Mouse (Mus musculus): Measurements from ENCODE around the gene Palld. TPM values are rescaled to one million over a fixed set of nuclear protein-coding genes. Genes with fewer than 3 reads are reported as not detected.
A peak's percentile ranks its signal among the peaks of the same experiment; 100 is the strongest.

The Palld gene
- polyA plus RNA-seq (2015; fragmentation: Nextera tagmentation; extraction: Ambion mirVana) = 17.3 and 18.7 TPM in 2 replicates

GRCm38 (mm10) chr8:61902521-61902920 lies at the start of gene Palld:
Gene Palld (minus strand): TSS chr8:61902690.
- Histone ChIP-seq H3K4me3 (ENCODE audit: low read length) (no peak within 1 kb of the TSS), H3K9me3 (ENCODE audit: control insufficient read depth, low read length) (no peaks in the 10 kb centered on the region), H3K36me3 (ENCODE audit: control insufficient read depth, insufficient read depth, low read length) (no peaks in the 10 kb centered on the region), H3K27me3 (replicated peaks; ENCODE audit: control insufficient read depth, insufficient read depth, low read length) (no peaks in the 10 kb centered on the region), H3K4me2 (ENCODE audit: low read length) (no peak within 1 kb of the TSS), H3K9ac (ENCODE audit: low read depth, low read length) (no peak within 1 kb of the TSS), H3K27ac (ENCODE audit: low read depth, low read length) (no peak within 1 kb of the TSS), H3K4me1 (ENCODE audit: control insufficient read depth, insufficient read depth, low read depth, low read length) (no peaks in the 10 kb centered on the region)
- no peak for ATAC-seq
- 85% methylated on average over 5 of the region's 5 CpGs for WGBS

GRCm38 (mm10) chr8:61937576-61937975 lies 35.1 kb upstream of the Palld start:
- WGBS = 69% methylated on average over 2 of the region's 2 CpGs
- no peak overlapping the region for H3K4me2 ChIP-seq (ENCODE audit: low read length)
- H3K9ac ChIP-seq (ENCODE audit: low read depth, low read length) = no peak overlapping the region
- no peak for ATAC-seq
- H3K9me3 ChIP-seq (ENCODE audit: control insufficient read depth, low read length) = no peaks in the 10 kb centered on the region
- H3K4me3 ChIP-seq (ENCODE audit: low read length) = no peak overlapping the region
- no peaks in the 10 kb centered on the region for H3K27me3 ChIP-seq (replicated peaks; ENCODE audit: control insufficient read depth, insufficient read depth, low read length)
- H3K4me1 ChIP-seq (ENCODE audit: control insufficient read depth, insufficient read depth, low read depth, low read length) = no peaks in the 10 kb centered on the region
- no peaks in the 10 kb centered on the region for H3K36me3 ChIP-seq (ENCODE audit: control insufficient read depth, insufficient read depth, low read length)
- H3K27ac ChIP-seq (ENCODE audit: low read depth, low read length) = no peak overlapping the region

- Histone ChIP-seq H3K9ac (ENCODE audit: low read depth, low read length) (no peak overlapping the region), H3K4me2 (ENCODE audit: low read length) (no peak overlapping the region), H3K27ac (ENCODE audit: low read depth, low read length) (no peak overlapping the region), H3K36me3 (ENCODE audit: control insufficient read depth, insufficient read depth, low read length) (no peaks in the 10 kb centered on the region), H3K4me3 (ENCODE audit: low read length) (no peak overlapping the region), H3K4me1 (ENCODE audit: control insufficient read depth, insufficient read depth, low read depth, low read length) (peaks cover 1% of the 10 kb centered on the region; the same call in 1 of the 2 replicates), H3K27me3 (replicated peaks; ENCODE audit: control insufficient read depth, insufficient read depth, low read length) (no peaks in the 10 kb centered on the region), H3K9me3 (ENCODE audit: control insufficient read depth, low read length) (no peaks in the 10 kb centered on the region)
- 43% methylated on average over 2 of the region's 2 CpGs for WGBS
- ATAC-seq = no peak
Measured at GRCm38 (mm10) chr8:61933243-61933642, 30.8 kb upstream of the Palld start.

GRCm38 (mm10) chr8:61927777-61928494 lies 25.4 kb upstream of the Palld start, which contains the start of gene Ddx60:
Gene Ddx60 (plus strand): TSS chr8:61928087.
- Histone ChIP-seq H3K9ac (ENCODE audit: low read depth, low read length) (peak within 1 kb of the TSS; percentile 65), H3K4me3 (ENCODE audit: low read length) (peak within 1 kb of the TSS; percentile 48), H3K4me2 (ENCODE audit: low read length) (peak within 1 kb of the TSS; percentile 94), H3K9me3 (ENCODE audit: control insufficient read depth, low read length) (no peaks in the 10 kb centered on the region), H3K27ac (ENCODE audit: low read depth, low read length) (no peak within 1 kb of the TSS), H3K36me3 (ENCODE audit: control insufficient read depth, insufficient read depth, low read length) (no peaks in the 10 kb centered on the region), H3K27me3 (replicated peaks; ENCODE audit: control insufficient read depth, insufficient read depth, low read length) (no peaks in the 10 kb centered on the region), H3K4me1 (ENCODE audit: control insufficient read depth, insufficient read depth, low read depth, low read length) (peaks cover 5% of the 10 kb centered on the region; the same call in 1 of the 2 replicates)
- WGBS = 14% methylated on average over 22 of the region's 22 CpGs
- ATAC-seq = peak; percentile 69

GRCm38 (mm10) chr8:61924518-61924917 lies 22.0 kb upstream of the Palld start:
- 100% methylated on average over 1 of the region's 1 CpGs for WGBS
- no peak overlapping the region for H3K9ac ChIP-seq (ENCODE audit: low read depth, low read length)
- H3K4me3 ChIP-seq (ENCODE audit: low read length) = no peak overlapping the region

GRCm38 (mm10) chr8:61921454-61922054 lies 19.1 kb upstream of the Palld start:
- Histone ChIP-seq H3K4me3 (ENCODE audit: low read length) (no peak overlapping the region), H3K9me3 (ENCODE audit: control insufficient read depth, low read length) (no peaks in the 10 kb centered on the region), H3K36me3 (ENCODE audit: control insufficient read depth, insufficient read depth, low read length) (no peaks in the 10 kb centered on the region), H3K9ac (ENCODE audit: low read depth, low read length) (no peak overlapping the region), H3K27me3 (replicated peaks; ENCODE audit: control insufficient read depth, insufficient read depth, low read length) (no peaks in the 10 kb centered on the region), H3K27ac (ENCODE audit: low read depth, low read length) (no peak overlapping the region), H3K4me2 (ENCODE audit: low read length) (no peak overlapping the region), H3K4me1 (ENCODE audit: control insufficient read depth, insufficient read depth, low read depth, low read length) (no peaks in the 10 kb centered on the region)
- 85% methylated on average over 10 of the region's 10 CpGs for WGBS
- ATAC-seq = no peak

More at GRCm38 (mm10) chr8:61924518-61924917, 22.0 kb upstream of the Palld start:
- Histone ChIP-seq H3K4me1 (ENCODE audit: control insufficient read depth, insufficient read depth, low read depth, low read length) (peaks cover 5% of the 10 kb centered on the region; the same call in 1 of the 2 replicates), H3K27ac (ENCODE audit: low read depth, low read length) (no peak overlapping the region), H3K9me3 (ENCODE audit: control insufficient read depth, low read length) (no peaks in the 10 kb centered on the region), H3K27me3 (replicated peaks; ENCODE audit: control insufficient read depth, insufficient read depth, low read length) (no peaks in the 10 kb centered on the region), H3K36me3 (ENCODE audit: control insufficient read depth, insufficient read depth, low read length) (no peaks in the 10 kb centered on the region), H3K4me2 (ENCODE audit: low read length) (no peak overlapping the region)
- no peak for ATAC-seq

GRCm38 (mm10) chr8:61920389-61920788 lies 17.9 kb upstream of the Palld start:
- ATAC-seq = no peak
- H3K9me3 ChIP-seq (ENCODE audit: control insufficient read depth, low read length) = no peaks in the 10 kb centered on the region
- H3K27me3 ChIP-seq (replicated peaks; ENCODE audit: control insufficient read depth, insufficient read depth, low read length) = no peaks in the 10 kb centered on the region
- H3K36me3 ChIP-seq (ENCODE audit: control insufficient read depth, insufficient read depth, low read length) = no peaks in the 10 kb centered on the region
- 87% methylated on average over 7 of the region's 7 CpGs for WGBS
- H3K4me2 ChIP-seq (ENCODE audit: low read length) = no peak overlapping the region
- H3K9ac ChIP-seq (ENCODE audit: low read depth, low read length) = no peak overlapping the region
- no peaks in the 10 kb centered on the region for H3K4me1 ChIP-seq (ENCODE audit: control insufficient read depth, insufficient read depth, low read depth, low read length)
- no peak overlapping the region for H3K4me3 ChIP-seq (ENCODE audit: low read length)
- no peak overlapping the region for H3K27ac ChIP-seq (ENCODE audit: low read depth, low read length)

GRCm38 (mm10) chr8:61919145-61919788 lies 16.8 kb upstream of the Palld start:
- 88% methylated on average over 2 of the region's 2 CpGs for WGBS
- no peak for ATAC-seq
- Histone ChIP-seq H3K9ac (ENCODE audit: low read depth, low read length) (no peak overlapping the region), H3K36me3 (ENCODE audit: control insufficient read depth, insufficient read depth, low read length) (no peaks in the 10 kb centered on the region), H3K27ac (ENCODE audit: low read depth, low read length) (no peak overlapping the region), H3K9me3 (ENCODE audit: control insufficient read depth, low read length) (no peaks in the 10 kb centered on the region), H3K4me2 (ENCODE audit: low read length) (no peak overlapping the region), H3K27me3 (replicated peaks; ENCODE audit: control insufficient read depth, insufficient read depth, low read length) (no peaks in the 10 kb centered on the region), H3K4me1 (ENCODE audit: control insufficient read depth, insufficient read depth, low read depth, low read length) (no peaks in the 10 kb centered on the region), H3K4me3 (ENCODE audit: low read length) (no peak overlapping the region)

GRCm38 (mm10) chr8:61917287-61917686 lies 14.8 kb upstream of the Palld start:
- H3K9ac ChIP-seq (ENCODE audit: low read depth, low read length) = no peak overlapping the region
- no peak for ATAC-seq
- H3K27ac ChIP-seq (ENCODE audit: low read depth, low read length) = no peak overlapping the region
- H3K36me3 ChIP-seq (ENCODE audit: control insufficient read depth, insufficient read depth, low read length) = no peaks in the 10 kb centered on the region
- no peak overlapping the region for H3K4me3 ChIP-seq (ENCODE audit: low read length)
- 86% methylated on average over 4 of the region's 4 CpGs for WGBS
- H3K27me3 ChIP-seq (replicated peaks; ENCODE audit: control insufficient read depth, insufficient read depth, low read length) = no peaks in the 10 kb centered on the region
- H3K4me1 ChIP-seq (ENCODE audit: control insufficient read depth, insufficient read depth, low read depth, low read length) = no peaks in the 10 kb centered on the region
- H3K4me2 ChIP-seq (ENCODE audit: low read length) = no peak overlapping the region
- no peaks in the 10 kb centered on the region for H3K9me3 ChIP-seq (ENCODE audit: control insufficient read depth, low read length)

Data from hindbrain, embryonic 16.5 days (tissue).